Mouse (Mus musculus): ENCODE measurements around the gene Cacna2d4.

The Cacna2d4 gene

GRCm38 (mm10) chr6:119387801-119388649 is 151.7 kb downstream of the Cacna2d4 start:
- no peak for DNase-seq (ENCODE audit: low spot score in 2 of 2)

- peak; percentile 95 to 97 for DNase-seq (ENCODE audit: low spot score in 2 of 2)
Measured at GRCm38 (mm10) chr6:119388650-119389012, 152.3 kb downstream of the Cacna2d4 start.

- no peak for DNase-seq (ENCODE audit: low spot score in 2 of 2)
Measured at GRCm38 (mm10) chr6:119389089-119389488, 152.8 kb downstream of the Cacna2d4 start.

- DNase-seq (ENCODE audit: low spot score in 2 of 2) = no peak
Measured at GRCm38 (mm10) chr6:119390728-119391127, 154.4 kb downstream of the Cacna2d4 start.

- DNase-seq (ENCODE audit: low spot score in 2 of 2) = no peak
Measured at GRCm38 (mm10) chr6:119392836-119393235, 156.5 kb downstream of the Cacna2d4 start.

GRCm38 (mm10) chr6:119395421-119396308 is 159.3 kb downstream of the Cacna2d4 start:
- peak; percentile 66 to 75 for DNase-seq (ENCODE audit: low spot score in 2 of 2)

GRCm38 (mm10) chr6:119396309-119396634 is 159.9 kb downstream of the Cacna2d4 start:
- DNase-seq (ENCODE audit: low spot score in 2 of 2) = peak; percentile 67 to 71

GRCm38 (mm10) chr6:119399371-119399770 is 163.0 kb downstream of the Cacna2d4 start:
- no peak for DNase-seq (ENCODE audit: low spot score in 2 of 2)

GRCm38 (mm10) chr6:119400649-119401048 is 164.3 kb downstream of the Cacna2d4 start:
- DNase-seq (ENCODE audit: low spot score in 2 of 2) = no peak

- no peak for DNase-seq (ENCODE audit: low spot score in 2 of 2)
Measured at GRCm38 (mm10) chr6:119401545-119402304, 165.4 kb downstream of the Cacna2d4 start.
